Mouse (Mus musculus) liver, embryonic 14.5 days (tissue): ENCODE measurements around the gene Msantd2. TPM values are rescaled to one million over a fixed set of nuclear protein-coding genes. Genes with fewer than 3 reads are reported as not detected.

Source experiments
- ATAC-seq: fragments of 200-750 bp; cut with Nextera tagmentation; 2 replicates; pipeline ENCODE4 v1.8.0; 2017; ENCODE audit warnings: moderate number of reproducible peaks, mild to moderate bottlenecking, moderate library complexity; ENCODE audit not compliant: insufficient read depth
- DNase-seq, 3 experiments: peaks; one replicate each; pipeline ENCODE4 v3.0.0-alpha.2; 2012 to 2013; ENCODE audit warnings: low read depth in 3 of 3, low spot score in 3 of 3
- H3K27ac ChIP-seq: fragments of 300-500 bp; sonication (generic); 2 replicates; pipeline ENCODE4 v1.5.1; 2014; ENCODE audit warnings: moderate library complexity, mild to moderate bottlenecking, control low read depth, inconsistent platforms
- H3K27me3 ChIP-seq: fragments of 300-500 bp; sonication (generic); 2 replicates; pipeline ENCODE4 v1.6.1; 2014; ENCODE audit warnings: mild to moderate bottlenecking, low read length, moderate library complexity; ENCODE audit not compliant: control insufficient read depth, insufficient read depth
- H3K36me3 ChIP-seq: fragments of 300-500 bp; sonication (generic); replicated peaks from 2 replicates; pipeline ENCODE4 v1.6.1; 2014; ENCODE audit warnings: low read depth; ENCODE audit not compliant: control insufficient read depth, insufficient read depth
- H3K4me1 ChIP-seq, 2 experiments: fragments of 200-500 bp in 1 of 2; fragments of 300-500 bp in 1 of 2; sonication (generic) in 1 of 2; replicated peaks; 2 replicates each; pipeline ENCODE4 v1.6.1; 2012 to 2014; ENCODE audit warnings: antibody characterized with exemption in 1 of 2, inconsistent platforms in 1 of 2, low read length in 1 of 2; ENCODE audit not compliant: control insufficient read depth in 2 of 2, insufficient read depth in 2 of 2
- H3K4me2 ChIP-seq: fragments of 300-500 bp; sonication (generic); 2 replicates; pipeline ENCODE4 v1.6.1; 2014; ENCODE audit warnings: low read depth, mild to moderate bottlenecking, control low read depth, moderate library complexity
- H3K4me3 ChIP-seq, 2 experiments: fragments of 200-500 bp in 1 of 2; fragments of 300-500 bp in 1 of 2; sonication (generic) in 1 of 2; 2 replicates each; pipeline ENCODE4 v1.5.1; 2012 to 2014; ENCODE audit warnings: low read depth in 2 of 2, low read length in 2 of 2, mild to moderate bottlenecking in 2 of 2, control low read depth in 1 of 2, inconsistent platforms in 1 of 2, moderate library complexity in 1 of 2; ENCODE audit not compliant: insufficient read depth in 1 of 2
- H3K9ac ChIP-seq: fragments of 300-500 bp; sonication (generic); replicated peaks from 2 replicates; pipeline ENCODE4 v1.6.1; 2014; ENCODE audit warnings: mild to moderate bottlenecking, control low read depth, moderate library complexity
- H3K9me3 ChIP-seq: fragments of 300-500 bp; sonication (generic); 2 replicates; pipeline ENCODE4 v1.6.1; 2016; ENCODE audit warnings: low read length, mixed read lengths; ENCODE audit not compliant: control insufficient read depth
- CTCF ChIP-seq: IDR thresholded peaks from 2 replicates; pipeline ENCODE4 v1.5.1; 2016; ENCODE audit warnings: antibody characterized with exemption, low read depth, control low read depth
- EP300 ChIP-seq: IDR thresholded peaks from 2 replicates; pipeline ENCODE4 v1.6.1; 2016; ENCODE audit warnings: antibody characterized with exemption, low read depth
- WGBS: fragments of 180-500 bp; shearing (Covaris S2); extraction: QIAGEN DNeasy Blood & Tissue Kit; methylation state at CpG from one replicate; pipeline ENCODE4 v1.1.7; 2014; ENCODE audit not compliant: insufficient replicate concordance; 5-methylcytosine and 5-hydroxymethylcytosine counted together
- polyA plus RNA-seq, 2 experiments: library from polyadenylated mRNA; depleted of rRNA in 1 of 2; stranded (reverse) in 1 of 2; unstranded in 1 of 2; fragments of >200 nt; fragmentation: Nextera tagmentation in 1 of 2; extraction: Ambion mirVana in 1 of 2; gene quantifications; 2 replicates each; pipeline versions ENCODE4 v1.2.1 to v1.2.3; 2012 to 2014

The Msantd2 gene
- polyA plus RNA-seq, 2 experiments, result 3.8 to 9.3 TPM

DNA sequence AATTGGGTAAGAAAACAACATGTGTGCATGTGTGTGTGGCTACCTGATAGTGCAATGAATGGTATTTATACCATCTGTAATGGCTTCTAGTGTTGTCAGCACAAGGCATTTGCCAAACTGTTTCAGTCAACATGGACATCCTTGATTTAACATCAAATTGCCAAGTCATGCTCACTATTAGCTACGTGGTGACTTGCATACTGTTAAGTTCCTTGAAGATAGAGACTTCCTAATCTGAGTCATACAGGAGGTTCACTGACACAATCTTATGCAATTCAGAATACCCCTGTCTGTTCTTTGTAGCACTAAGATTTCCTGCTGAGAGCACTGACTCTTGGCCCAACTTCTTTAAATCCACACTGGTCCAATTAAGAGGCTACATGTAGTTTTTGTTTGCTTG is 28.3 kb downstream of the Msantd2 start:
- H3K4me3 ChIP-seq, result no peak overlapping the region
- no peaks in the 10 kb centered on the region for H3K9me3 ChIP-seq
- H3K27ac ChIP-seq, result no peak overlapping the region
- TF ChIP-seq CTCF, result no peak
- peak; percentile 84 for TF ChIP-seq EP300
- peaks cover 6 to 10% of the 10 kb centered on the region in 2 experiments for H3K4me1 ChIP-seq
- DNase-seq, result peak; percentile 44 to 60 (median 53)
- ATAC-seq, result peak; percentile 90
- no peaks in the 10 kb centered on the region for H3K27me3 ChIP-seq
- WGBS, result 6% methylated on average over 1 of the region's 1 CpGs
- no peaks in the 10 kb centered on the region for H3K36me3 ChIP-seq
- H3K9ac ChIP-seq, result no peak overlapping the region
- no peak overlapping the region for H3K4me2 ChIP-seq

DNA sequence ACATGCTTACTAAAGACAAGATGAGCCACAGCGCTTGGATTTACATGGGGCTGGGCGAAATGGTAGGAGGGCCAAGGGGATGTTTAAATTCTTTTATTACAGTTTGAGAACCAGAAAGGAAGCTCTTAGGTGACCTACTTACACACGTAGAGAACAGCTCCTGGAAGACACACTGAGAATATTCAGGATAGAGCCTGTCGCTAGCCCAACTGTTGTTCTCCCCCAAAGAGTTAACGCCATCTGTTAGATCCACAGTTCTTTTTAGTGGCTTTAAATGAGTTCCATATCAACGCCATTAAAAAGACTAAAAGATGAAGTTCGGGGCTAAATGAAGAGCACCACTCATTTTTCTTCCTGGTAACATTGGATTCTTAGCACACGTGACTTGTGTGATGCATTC is 29.9 kb downstream of the Msantd2 start:
- Histone ChIP-seq H3K4me2 (no peak overlapping the region), H3K27ac (no peak overlapping the region), H3K9me3 (no peaks in the 10 kb centered on the region), H3K36me3 (no peaks in the 10 kb centered on the region), H3K9ac (no peak overlapping the region), H3K4me1 (peaks cover 6 to 10% of the 10 kb centered on the region in 2 experiments), H3K4me3 (no peak overlapping the region), H3K27me3 (no peaks in the 10 kb centered on the region)
- WGBS, result 76% methylated on average over 8 of the region's 8 CpGs
- ATAC-seq, result no peak
- DNase-seq, result no peak
- TF ChIP-seq EP300, result no peak
- no peak for TF ChIP-seq CTCF

DNA sequence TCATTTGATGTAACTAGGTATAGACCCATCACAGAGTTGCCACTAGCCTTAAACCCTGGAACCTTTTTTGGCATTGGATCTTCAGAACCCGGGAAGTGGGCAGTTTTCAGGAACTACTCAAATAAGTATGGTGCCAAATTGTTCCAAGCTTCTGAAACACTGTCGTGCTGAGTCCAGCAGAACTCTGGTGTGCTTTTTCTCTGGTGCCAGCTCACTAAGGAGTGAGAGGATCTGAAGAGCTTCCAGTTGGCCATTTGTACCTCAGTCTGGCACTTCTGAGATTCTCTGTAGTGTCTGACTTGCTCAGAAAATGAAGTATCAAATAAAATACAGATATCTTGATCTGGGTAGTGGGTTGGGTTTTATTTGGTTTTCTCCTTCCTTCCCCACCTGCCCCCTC is 30.9 kb downstream of the Msantd2 start:
- H3K4me1 ChIP-seq, result peaks cover 6 to 10% of the 10 kb centered on the region in 2 experiments
- no peak overlapping the region for H3K27ac ChIP-seq
- WGBS, result 71% methylated on average over 2 of the region's 2 CpGs
- H3K36me3 ChIP-seq, result no peaks in the 10 kb centered on the region
- H3K4me3 ChIP-seq, result no peak overlapping the region
- no peaks in the 10 kb centered on the region for H3K27me3 ChIP-seq
- no peak overlapping the region for H3K9ac ChIP-seq
- no peak for TF ChIP-seq EP300
- TF ChIP-seq CTCF, result no peak
- DNase-seq (no peak), ATAC-seq (no peak)
- no peaks in the 10 kb centered on the region for H3K9me3 ChIP-seq
- H3K4me2 ChIP-seq, result no peak overlapping the region

DNA sequence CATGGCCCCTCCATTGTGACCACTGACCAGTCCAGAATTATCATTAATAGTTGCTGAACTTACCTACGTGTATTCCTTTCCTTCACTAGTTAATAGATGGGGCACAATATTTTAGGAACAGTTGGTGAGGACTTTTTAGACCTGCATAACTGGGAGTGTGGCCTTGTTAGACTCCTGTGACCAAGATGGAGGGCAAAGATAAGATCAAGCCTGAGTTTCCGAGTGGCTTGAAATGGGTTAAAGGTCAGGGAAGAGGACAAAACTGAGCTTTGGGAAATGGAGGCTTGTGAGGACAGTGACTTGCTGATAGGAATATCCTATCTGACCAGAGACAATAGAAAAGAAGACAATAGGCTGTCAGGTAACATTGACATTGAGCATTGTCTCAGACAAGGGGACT is 36.3 kb downstream of the Msantd2 start:
- 0 out of 4 replicates have a peak, but pooled peaks cover 0 to 2% of the 10 kb centered on the region in 2 experiments for H3K4me1 ChIP-seq
- TF ChIP-seq EP300 (no peak), CTCF (no peak)
- DNase-seq, result no peak
- no peak for ATAC-seq
- peaks cover 39% of the 10 kb centered on the region for H3K27me3 ChIP-seq
- no peaks in the 10 kb centered on the region for H3K36me3 ChIP-seq
- 61% methylated on average over 2 of the region's 2 CpGs for WGBS
- no peak overlapping the region for H3K4me3 ChIP-seq
- no peak overlapping the region for H3K27ac ChIP-seq
- H3K9ac ChIP-seq, result no peak overlapping the region
- no peak overlapping the region for H3K4me2 ChIP-seq
- no peaks in the 10 kb centered on the region for H3K9me3 ChIP-seq

DNA sequence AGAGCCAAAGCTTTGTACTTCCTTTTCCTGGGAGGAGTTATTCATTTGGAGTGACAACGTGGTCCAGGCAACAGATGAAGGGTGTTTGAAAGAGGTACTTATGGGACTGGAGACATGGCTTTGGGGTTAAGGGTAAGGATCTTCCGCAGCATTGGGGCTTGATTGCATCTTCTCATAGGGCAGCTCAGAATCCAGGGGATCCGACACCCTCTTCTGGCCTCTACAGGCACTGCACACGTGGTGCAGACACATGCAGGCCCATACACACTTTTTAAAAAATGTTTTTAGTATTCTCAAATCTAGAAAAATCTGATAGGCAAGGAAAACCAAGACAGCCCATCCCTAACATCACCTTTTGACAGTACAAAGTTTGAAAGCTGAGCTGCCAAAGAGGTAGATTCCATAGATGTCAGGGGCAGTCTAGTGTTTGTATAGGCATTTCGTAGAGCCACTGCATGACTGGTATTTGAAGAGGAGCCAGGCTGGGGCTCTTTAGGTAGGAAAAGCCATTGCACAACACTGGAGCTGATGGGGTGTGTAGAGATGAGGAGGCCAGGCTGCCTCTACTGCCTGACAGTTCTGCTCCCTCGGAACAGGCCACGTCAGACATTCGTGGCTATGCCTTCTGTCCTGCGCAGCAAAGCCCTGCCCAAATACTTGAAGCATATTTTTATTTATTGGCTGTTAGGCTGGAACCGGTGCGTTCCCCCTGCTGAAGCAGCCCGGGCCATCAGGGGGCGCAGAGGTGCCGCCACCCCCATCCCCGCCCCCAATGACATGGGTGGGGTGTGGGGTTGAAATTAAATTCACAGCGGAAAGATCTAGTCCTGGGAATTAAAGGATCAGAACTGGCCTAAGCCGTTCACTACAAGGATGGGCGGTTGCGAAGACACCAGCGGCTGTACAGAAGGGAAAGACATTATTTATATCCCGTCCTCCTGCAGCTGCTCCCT is 37.6 kb downstream of the Msantd2 start:
- WGBS, result 16% methylated on average over 21 of the region's 21 CpGs
- TF ChIP-seq EP300 (no peak), CTCF (peak; percentile 49)
- Histone ChIP-seq H3K9me3 (no peaks in the 10 kb centered on the region), H3K4me3 (no peak overlapping the region), H3K4me2 (peak overlapping the region; percentile 43), H3K4me1 (0 out of 4 replicates have a peak, but pooled peaks cover 0 to 2% of the 10 kb centered on the region in 2 experiments), H3K9ac (no peak overlapping the region), H3K36me3 (no peaks in the 10 kb centered on the region), H3K27me3 (peaks cover 50% of the 10 kb centered on the region), H3K27ac (no peak overlapping the region)
- no peak for DNase-seq
- no peak for ATAC-seq
